Mouse (Mus musculus) CD8-positive naive resting alpha-beta T cell, adult 2 months (primary cell): Measurements from ENCODE around the gene Tex261.

Source experiments
- DNase-seq, 2 experiments: peaks; one replicate each; pipeline ENCODE4 v3.0.0; 2022; ENCODE audit warnings: low read depth in 2 of 2, low spot score in 2 of 2

Tex261 gene

DNA sequence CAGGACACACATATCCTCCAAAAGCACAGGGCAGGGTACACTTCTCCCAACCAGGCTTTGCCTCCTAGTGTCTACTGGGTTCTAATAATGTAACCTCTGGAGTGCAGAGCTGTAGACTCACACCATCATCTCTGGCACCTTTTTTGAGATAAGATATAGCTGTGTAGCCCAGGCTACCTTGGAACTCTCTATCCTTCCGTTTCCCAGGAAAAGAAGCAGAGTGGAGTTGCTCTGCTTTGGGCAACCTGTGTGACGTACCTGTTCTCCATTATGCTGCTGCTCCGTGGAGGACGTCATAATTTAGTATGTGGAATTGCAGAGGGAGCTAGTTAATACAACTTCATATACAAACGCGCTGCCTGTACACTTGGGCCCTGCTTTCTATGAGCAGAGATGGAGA is 13.3 kb downstream of the Tex261 start, which contains the start of gene Ankrd53:
TSS of gene Ankrd53 (plus strand) at position 301 of the 400 bp plus-strand sequence.
- DNase-seq = no peak

DNA sequence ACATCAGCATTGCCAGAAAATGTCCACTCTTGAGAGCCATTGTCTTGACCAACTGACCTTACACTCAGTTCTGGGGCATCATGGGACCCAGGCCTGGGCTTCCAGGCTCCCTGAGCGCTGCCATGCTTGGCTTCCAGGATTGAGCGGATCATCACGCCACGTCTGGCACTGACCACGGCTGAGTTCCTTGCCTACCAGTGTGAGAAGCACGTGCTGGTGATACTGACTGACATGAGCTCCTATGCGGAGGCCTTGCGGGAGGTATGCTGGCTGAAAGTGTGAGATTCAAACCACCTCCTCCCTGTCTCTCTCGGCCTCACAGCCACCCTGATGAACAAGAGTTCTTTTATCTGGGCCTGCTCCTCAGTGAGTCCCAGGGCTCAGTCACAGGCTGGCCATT is 19.6 kb downstream of the Tex261 start:
- DNase-seq = no peak

DNA sequence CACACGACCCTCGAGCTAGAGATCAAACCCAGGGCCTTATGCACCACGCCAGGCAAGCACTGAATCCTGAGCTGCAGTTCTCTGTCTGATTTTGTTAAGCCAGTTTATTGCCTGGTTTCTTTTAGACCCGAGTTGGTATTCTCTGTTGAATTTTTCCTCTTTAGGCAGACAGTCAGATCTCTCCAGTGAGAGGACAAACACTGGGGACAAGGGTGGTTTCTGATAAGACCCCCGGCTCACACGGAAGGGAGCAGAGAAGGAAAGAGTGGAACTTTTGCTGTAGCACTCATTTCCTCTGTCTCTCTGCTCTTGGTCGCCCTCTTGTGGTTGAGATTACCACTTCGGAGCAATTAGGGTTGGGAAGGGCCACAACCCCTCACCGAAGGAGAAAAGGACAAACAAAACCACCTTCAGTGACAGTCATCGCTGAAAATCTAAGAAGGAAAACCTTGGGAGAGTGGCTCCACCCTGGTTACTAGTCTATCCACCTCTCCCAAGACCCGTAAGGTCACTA is 25.4 kb downstream of the Tex261 start:
- DNase-seq = peak; percentile 40 to 58

- no peak for DNase-seq
Observed at GRCm38 (mm10) chr6:83749286-83749685, 26.3 kb downstream of the Tex261 start.

DNA sequence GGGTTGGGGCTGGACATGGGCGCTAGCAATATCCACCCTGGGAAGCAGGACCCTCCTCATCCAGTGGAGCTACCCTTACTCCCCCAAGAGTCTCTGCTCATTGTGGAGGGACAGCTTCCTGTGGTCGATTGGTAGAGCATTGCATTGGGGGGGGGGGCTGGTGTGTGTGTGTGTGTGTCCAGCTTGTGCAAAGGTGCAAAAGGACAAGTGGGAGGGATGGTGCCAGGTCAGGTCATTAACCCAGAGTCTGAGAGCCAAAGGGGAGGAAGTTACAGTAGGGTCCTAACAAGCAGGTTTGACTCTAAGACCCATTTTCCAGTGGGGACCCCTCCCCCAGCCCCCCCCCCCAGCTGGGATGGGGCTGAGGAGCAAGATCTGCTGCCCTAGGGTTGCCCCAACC is 30.1 kb downstream of the Tex261 start:
- DNase-seq = no peak

DNA sequence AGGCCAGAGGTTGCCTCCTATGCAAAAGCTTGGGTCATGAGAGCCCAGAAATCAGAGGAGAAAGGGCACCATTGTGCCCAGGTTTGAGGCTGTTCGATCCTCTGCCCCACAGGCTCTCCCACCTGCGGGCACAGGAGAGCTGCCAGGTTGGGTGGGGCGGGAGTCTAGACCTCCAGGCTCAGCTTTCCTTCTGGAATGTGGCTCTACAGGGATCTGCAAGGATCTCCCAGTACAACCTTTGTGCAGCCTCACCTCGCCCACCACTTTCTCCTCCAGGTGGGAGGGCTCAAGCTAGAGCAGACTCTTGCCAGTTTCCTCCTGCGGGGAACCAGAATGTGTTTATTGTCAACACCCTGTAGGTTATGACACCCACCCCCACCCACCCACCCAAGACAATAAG is 31.1 kb downstream of the Tex261 start:
- DNase-seq = no peak

DNA sequence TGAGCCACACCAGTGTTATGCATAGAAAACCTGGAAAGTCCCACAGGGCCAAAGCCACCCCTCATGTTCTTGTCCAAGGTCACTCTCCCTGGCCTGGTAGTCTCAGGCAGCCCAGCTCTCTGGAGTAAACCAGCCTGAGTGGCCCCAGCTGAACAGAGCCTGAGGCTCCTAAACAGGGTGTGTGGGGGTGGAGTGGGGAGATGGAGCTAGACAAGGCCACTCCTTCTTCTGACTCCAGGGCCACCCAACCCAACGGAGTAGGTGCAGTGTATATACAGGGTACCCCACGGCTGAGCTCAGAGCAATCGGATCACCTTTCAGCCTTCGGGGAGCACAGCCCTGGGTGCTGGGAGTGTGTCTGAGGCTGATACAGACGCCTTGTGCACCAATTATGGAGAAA is 31.5 kb downstream of the Tex261 start:
- no peak for DNase-seq

DNA sequence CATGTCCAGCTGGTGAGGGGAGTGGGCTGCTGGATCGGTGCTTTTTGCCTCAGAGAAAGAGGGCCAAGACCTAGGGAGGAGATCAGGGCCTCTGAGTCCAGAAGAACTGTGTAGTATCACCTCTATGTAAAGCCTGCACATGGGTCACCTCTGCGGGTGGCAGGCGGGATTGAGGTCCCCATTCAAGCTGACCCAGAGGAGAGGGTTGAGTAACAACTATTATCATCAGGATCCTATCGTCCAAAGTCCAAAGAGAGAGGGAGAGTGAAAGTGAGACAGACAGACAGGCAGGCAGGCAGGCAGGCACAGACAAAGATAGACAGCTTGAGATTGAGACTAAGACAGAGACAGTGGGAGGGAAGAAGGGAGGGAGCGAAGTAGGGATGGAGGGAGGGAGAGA is 32.4 kb downstream of the Tex261 start:
- no peak for DNase-seq

DNA sequence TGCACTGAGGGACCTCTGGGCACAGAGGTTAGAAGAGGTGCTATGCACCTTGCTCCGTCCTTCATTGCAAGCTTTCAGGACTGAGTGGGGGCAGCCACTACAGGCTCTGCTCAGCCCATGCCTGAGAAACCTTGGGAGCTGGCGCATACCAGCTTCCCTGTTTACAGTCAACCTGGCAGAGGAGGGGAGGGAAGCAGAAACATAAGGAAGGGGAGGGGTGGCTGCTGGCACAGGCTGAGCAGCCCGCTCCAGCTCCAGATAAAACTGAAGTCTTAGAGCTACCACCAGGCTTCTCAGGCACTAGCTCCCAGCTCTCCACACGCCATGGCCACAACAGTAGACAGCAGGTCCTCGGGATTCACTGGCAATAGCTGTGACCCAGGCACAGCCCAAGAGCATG is 32.9 kb downstream of the Tex261 start, which contains the start of gene Atp6v1b1:
TSS of gene Atp6v1b1 (plus strand) at position 230 of the 400 bp plus-strand sequence.
- no peak for DNase-seq

DNA sequence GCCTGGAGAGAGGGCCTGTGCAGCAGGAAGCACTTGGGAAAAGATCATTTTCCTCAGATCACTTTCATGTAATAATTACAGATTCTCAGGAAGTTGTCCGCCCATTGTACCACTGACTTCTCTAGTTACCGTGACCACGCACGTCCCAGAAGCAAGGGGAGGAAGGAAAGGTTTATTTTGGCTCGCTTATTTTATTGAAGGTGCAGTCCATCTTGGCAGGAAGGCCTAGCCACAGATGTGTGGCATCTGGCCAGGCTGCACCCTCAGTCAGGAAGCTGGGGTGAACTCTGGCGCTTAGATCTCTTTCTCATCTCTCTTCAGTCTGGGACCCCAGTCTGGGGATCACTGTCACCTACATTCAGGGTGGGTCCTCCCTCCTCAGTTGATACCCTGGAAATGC is 37.0 kb downstream of the Tex261 start:
- DNase-seq = no peak

DNA sequence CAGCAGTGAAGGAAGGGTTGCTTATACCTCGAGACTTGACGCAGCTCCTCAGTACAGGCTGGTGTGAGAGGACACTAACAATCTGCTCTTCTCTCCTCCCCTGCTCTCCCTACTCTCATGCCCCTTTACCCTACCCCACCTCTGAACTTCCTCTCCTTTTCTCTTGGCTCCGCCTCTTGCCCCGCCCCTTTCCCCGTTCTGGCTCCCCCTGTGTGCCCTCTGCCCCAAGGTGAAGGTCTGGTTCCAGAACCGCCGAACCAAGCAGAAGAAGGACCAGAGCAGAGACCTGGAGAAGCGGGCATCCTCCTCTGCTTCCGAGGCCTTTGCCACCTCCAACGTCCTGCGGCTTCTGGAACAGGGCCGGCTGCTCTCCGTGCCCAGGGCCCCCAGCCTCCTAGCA is 38.3 kb downstream of the Tex261 start:
- no peak for DNase-seq

DNA sequence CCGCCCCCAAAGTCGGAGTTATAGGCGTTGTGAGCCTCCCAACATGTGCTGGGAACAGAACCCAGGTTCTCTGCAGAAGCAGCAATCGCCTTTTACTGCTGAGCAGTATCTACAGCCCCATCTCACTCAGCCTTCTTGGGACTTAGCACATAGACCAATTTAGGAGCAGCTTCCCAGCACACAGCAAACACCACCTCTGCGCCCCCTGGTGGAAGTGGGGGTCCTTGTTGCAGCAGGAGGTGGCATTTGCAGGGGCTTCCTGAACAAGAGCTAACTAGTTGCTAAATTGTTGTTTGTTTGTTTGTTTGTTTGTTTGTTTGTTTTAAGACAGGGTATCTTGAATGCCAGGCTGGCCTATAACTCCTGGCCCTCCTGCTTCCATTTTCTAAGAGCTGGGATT is 44.5 kb downstream of the Tex261 start:
- DNase-seq = peak; percentile 71 to 76

- DNase-seq = no peak
Observed at GRCm38 (mm10) chr6:83729350-83729970, 46.2 kb downstream of the Tex261 start.

DNA sequence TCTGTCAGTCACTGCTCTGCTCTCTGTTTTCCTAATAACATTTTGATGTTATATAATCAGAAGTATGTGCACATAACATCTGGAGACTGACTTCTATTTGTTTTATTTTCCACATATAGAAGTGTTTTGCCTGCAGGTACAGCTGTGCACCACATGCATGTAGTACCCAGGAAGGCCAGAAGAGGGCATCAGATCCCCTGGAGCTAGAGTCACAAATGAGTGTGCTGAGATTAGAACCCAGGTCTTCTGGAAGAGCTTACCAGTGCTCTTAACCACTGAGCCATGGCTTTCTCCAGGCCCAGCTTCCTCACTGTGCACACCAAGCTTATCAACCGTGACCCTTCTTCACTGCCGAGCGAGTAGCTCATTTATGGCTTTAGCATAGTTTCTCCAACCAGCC is 47.1 kb downstream of the Tex261 start:
- DNase-seq = peak; percentile 23 to 47

- no peak for DNase-seq
Observed at GRCm38 (mm10) chr6:83727178-83727577, 48.4 kb downstream of the Tex261 start.

- no peak for DNase-seq
Observed at GRCm38 (mm10) chr6:83722526-83722925, 53.1 kb downstream of the Tex261 start.
